Mouse (Mus musculus): Measurements from ENCODE around the gene Shc2. TPM values are rescaled to one million over a fixed set of nuclear protein-coding genes. Genes with fewer than 3 reads are reported as not detected.
A peak's percentile ranks its signal among the peaks of the same experiment; 100 is the strongest.

Shc2 gene
- polyA plus RNA-seq, 1 experiment: 2.7 TPM

DNA sequence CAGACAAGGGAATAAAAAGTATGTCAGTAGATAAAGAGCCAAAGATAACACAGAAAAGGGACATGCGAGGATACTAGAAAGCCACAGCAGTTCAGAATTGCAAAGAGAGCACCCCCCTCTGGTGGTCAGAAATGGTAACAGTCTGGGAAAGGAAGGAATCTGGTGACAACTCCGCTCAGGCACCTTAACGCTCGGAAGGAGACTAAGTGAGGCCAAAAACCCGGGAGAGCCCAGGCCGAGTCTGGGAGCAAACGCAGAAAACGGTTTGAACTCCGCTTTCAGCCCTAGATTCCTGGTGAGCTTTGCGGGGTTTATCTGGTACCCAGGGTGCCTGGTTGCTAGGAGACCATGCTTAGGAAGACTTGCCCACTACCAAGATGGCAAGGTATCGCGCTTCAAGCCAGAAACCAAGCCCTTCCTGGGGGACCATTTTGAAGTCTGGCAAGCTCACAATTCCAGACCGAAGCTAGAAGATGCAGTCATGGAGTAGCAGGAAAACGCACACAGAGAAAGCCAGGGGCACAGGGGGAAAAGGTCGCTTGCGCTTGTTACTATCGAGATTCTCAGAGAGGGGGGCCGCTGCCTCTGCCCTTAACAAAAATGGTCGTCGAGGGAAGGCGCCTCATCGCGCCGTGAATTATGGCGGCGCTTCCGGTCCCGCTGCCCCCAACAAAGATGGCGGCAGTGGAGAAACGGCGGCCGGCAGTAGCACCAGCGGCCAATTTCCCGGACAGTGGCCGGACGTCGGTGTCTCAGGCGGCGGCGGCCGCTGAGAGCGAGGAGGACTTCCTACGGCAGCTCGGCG is 31.3 kb upstream of the Shc2 start, which contains the start of gene Tpgs1:
Tpgs1 (plus strand) TSS at position 599 of the 805 bp plus-strand sequence.
- Histone ChIP-seq H3K4me3 (replicated peaks; ENCODE audit: extremely low read depth, low read depth, low read length) (peak within 1 kb of the TSS; percentile 80), H3K4me1 (ENCODE audit: control insufficient read depth, insufficient read depth, low read length) (peaks cover 3% of the 10 kb centered on the region; the same call in 1 of the 2 replicates)
- peak; percentile 93 for DNase-seq
- TF ChIP-seq CTCF (IDR thresholded peaks at IDR 0.05; ENCODE audit: insufficient read depth, low read length) (peak; percentile 46), POLR2A (IDR thresholded peaks at IDR 0.05; ENCODE audit: borderline replicate concordance, extremely low read depth, low read depth, low read length) (peak; percentile 55; the same call in 1 of the 2 replicates)
- WGBS: under 1% methylated on average over 45 of the region's 45 CpGs

GRCm38 (mm10) chr10:79668076-79668475 is 30.4 kb upstream of the Shc2 start:
- DNase-seq: no peak
- H3K4me1 ChIP-seq (ENCODE audit: control insufficient read depth, insufficient read depth, low read length): peaks cover 3% of the 10 kb centered on the region; the same call in 1 of the 2 replicates
- WGBS: 78% methylated on average over 5 of the region's 5 CpGs

GRCm38 (mm10) chr10:79666493-79666892 is 28.8 kb upstream of the Shc2 start:
- TF ChIP-seq POLR2A (IDR thresholded peaks at IDR 0.05; ENCODE audit: borderline replicate concordance, extremely low read depth, low read depth, low read length) (no peak), CTCF (IDR thresholded peaks at IDR 0.05; ENCODE audit: insufficient read depth, low read length) (no peak)

More at GRCm38 (mm10) chr10:79668076-79668475, 30.4 kb upstream of the Shc2 start:
- no peak overlapping the region for H3K4me3 ChIP-seq (replicated peaks; ENCODE audit: extremely low read depth, low read depth, low read length)
- TF ChIP-seq POLR2A (IDR thresholded peaks at IDR 0.05; ENCODE audit: borderline replicate concordance, extremely low read depth, low read depth, low read length): no peak
- no peak for TF ChIP-seq CTCF (IDR thresholded peaks at IDR 0.05; ENCODE audit: insufficient read depth, low read length)

GRCm38 (mm10) chr10:79665051-79665450 is 27.3 kb upstream of the Shc2 start:
- peaks cover under 1% of the 10 kb centered on the region; the same call in 1 of the 2 replicates for H3K4me1 ChIP-seq (ENCODE audit: control insufficient read depth, insufficient read depth, low read length)
- TF ChIP-seq CTCF (IDR thresholded peaks at IDR 0.05; ENCODE audit: insufficient read depth, low read length) (no peak), POLR2A (IDR thresholded peaks at IDR 0.05; ENCODE audit: borderline replicate concordance, extremely low read depth, low read depth, low read length) (no peak)
- H3K4me3 ChIP-seq (replicated peaks; ENCODE audit: extremely low read depth, low read depth, low read length): no peak overlapping the region
- WGBS: 79% methylated on average over 8 of the region's 8 CpGs
- no peak for DNase-seq

More at GRCm38 (mm10) chr10:79666493-79666892, 28.8 kb upstream of the Shc2 start:
- H3K4me3 ChIP-seq (replicated peaks; ENCODE audit: extremely low read depth, low read depth, low read length): no peak overlapping the region
- 65% methylated on average over 9 of the region's 9 CpGs for WGBS
- H3K4me1 ChIP-seq (ENCODE audit: control insufficient read depth, insufficient read depth, low read length): peaks cover 3% of the 10 kb centered on the region; the same call in 1 of the 2 replicates
- DNase-seq: no peak

GRCm38 (mm10) chr10:79664131-79664665 is 26.5 kb upstream of the Shc2 start, which contains the start of gene Madcam1:
Gene Madcam1, plus strand, starts transcription at chr10:79664559.
- 15% methylated on average over 13 of the region's 13 CpGs for WGBS
- TF ChIP-seq CTCF (IDR thresholded peaks at IDR 0.05; ENCODE audit: insufficient read depth, low read length): peak; percentile 65
- no peak for TF ChIP-seq POLR2A (IDR thresholded peaks at IDR 0.05; ENCODE audit: borderline replicate concordance, extremely low read depth, low read depth, low read length)
- DNase-seq: peak; percentile 72
- H3K4me1 ChIP-seq (ENCODE audit: control insufficient read depth, insufficient read depth, low read length): no peaks in the 10 kb centered on the region
- H3K4me3 ChIP-seq (replicated peaks; ENCODE audit: extremely low read depth, low read depth, low read length): no peak within 1 kb of the TSS

- DNase-seq: no peak
- no peak overlapping the region for H3K4me3 ChIP-seq (replicated peaks; ENCODE audit: extremely low read depth, low read depth, low read length)
- H3K4me1 ChIP-seq (ENCODE audit: control insufficient read depth, insufficient read depth, low read length): no peaks in the 10 kb centered on the region
- 18% methylated on average over 2 of the region's 3 CpGs for WGBS
- no peak for TF ChIP-seq POLR2A (IDR thresholded peaks at IDR 0.05; ENCODE audit: borderline replicate concordance, extremely low read depth, low read depth, low read length)
- no peak for TF ChIP-seq CTCF (IDR thresholded peaks at IDR 0.05; ENCODE audit: insufficient read depth, low read length)
Measured at GRCm38 (mm10) chr10:79661861-79662260, 24.1 kb upstream of the Shc2 start.

DNA sequence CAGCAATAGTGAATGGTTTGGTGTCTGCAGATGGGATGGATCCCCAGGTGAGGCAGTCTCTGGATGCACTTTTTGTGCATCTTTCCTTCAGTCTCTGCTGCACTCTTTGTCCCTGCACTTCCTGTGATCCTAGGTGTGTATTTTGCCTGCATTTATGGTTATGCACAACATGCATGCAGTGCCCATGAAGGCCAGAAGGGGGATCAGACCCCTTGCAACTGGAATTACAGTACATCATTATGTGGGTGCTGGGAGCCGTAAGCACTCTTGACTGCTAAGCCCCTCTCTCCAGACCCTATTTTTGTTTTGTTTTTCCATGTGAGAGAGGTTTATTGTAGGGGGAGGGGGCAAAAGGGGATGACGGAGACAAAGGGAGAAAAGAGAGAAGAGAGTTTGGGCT is 22.6 kb upstream of the Shc2 start:
- 85% methylated on average over 2 of the region's 2 CpGs for WGBS
- no peak for DNase-seq
- TF ChIP-seq CTCF (IDR thresholded peaks at IDR 0.05; ENCODE audit: insufficient read depth, low read length) (no peak), POLR2A (IDR thresholded peaks at IDR 0.05; ENCODE audit: borderline replicate concordance, extremely low read depth, low read depth, low read length) (no peak)
- H3K4me1 ChIP-seq (ENCODE audit: control insufficient read depth, insufficient read depth, low read length): no peaks in the 10 kb centered on the region
- no peak overlapping the region for H3K4me3 ChIP-seq (replicated peaks; ENCODE audit: extremely low read depth, low read depth, low read length)

GRCm38 (mm10) chr10:79658829-79659228 is 21.1 kb upstream of the Shc2 start:
- 33% methylated on average over 4 of the region's 4 CpGs for WGBS
- no peak for DNase-seq
- TF ChIP-seq CTCF (IDR thresholded peaks at IDR 0.05; ENCODE audit: insufficient read depth, low read length): no peak
- TF ChIP-seq POLR2A (IDR thresholded peaks at IDR 0.05; ENCODE audit: borderline replicate concordance, extremely low read depth, low read depth, low read length): no peak
- Histone ChIP-seq H3K4me1 (ENCODE audit: control insufficient read depth, insufficient read depth, low read length) (no peaks in the 10 kb centered on the region), H3K4me3 (replicated peaks; ENCODE audit: extremely low read depth, low read depth, low read length) (no peak overlapping the region)

GRCm38 (mm10) chr10:79654946-79655395 is 17.3 kb upstream of the Shc2 start:
- Histone ChIP-seq H3K4me3 (replicated peaks; ENCODE audit: extremely low read depth, low read depth, low read length) (no peak overlapping the region), H3K4me1 (ENCODE audit: control insufficient read depth, insufficient read depth, low read length) (no peaks in the 10 kb centered on the region)
- TF ChIP-seq POLR2A (IDR thresholded peaks at IDR 0.05; ENCODE audit: borderline replicate concordance, extremely low read depth, low read depth, low read length) (no peak), CTCF (IDR thresholded peaks at IDR 0.05; ENCODE audit: insufficient read depth, low read length) (no peak)
- DNase-seq: no peak
- WGBS: 31% methylated on average over 1 of the region's 1 CpGs
